Mouse (Mus musculus) testis, adult 2 months (tissue): ENCODE measurements around the gene Mier3. TPM values are rescaled to one million over a fixed set of nuclear protein-coding genes. Genes with fewer than 3 reads are reported as not detected.

Experiments used
- H3K27ac ChIP-seq: fragments of 200-500 bp; 2 replicates; pipeline ENCODE4 v1.5.1; 2012; ENCODE audit warnings: low read depth, low read length; ENCODE audit not compliant: control insufficient read depth, insufficient read depth
- H3K27me3 ChIP-seq: fragments of 200-500 bp; 2 replicates; pipeline ENCODE4 v1.6.1; 2012; ENCODE audit warnings: mild to moderate bottlenecking, low read length, moderate library complexity; ENCODE audit not compliant: control insufficient read depth, insufficient read depth
- H3K36me3 ChIP-seq: fragments of 200-500 bp; 2 replicates; pipeline ENCODE4 v1.6.1; 2012; ENCODE audit warnings: mild to moderate bottlenecking, low read length; ENCODE audit not compliant: control insufficient read depth, insufficient read depth
- H3K4me1 ChIP-seq: fragments of 200-500 bp; 2 replicates; pipeline ENCODE4 v1.6.1; 2012; ENCODE audit warnings: low read length; ENCODE audit not compliant: control insufficient read depth, insufficient read depth
- H3K4me3 ChIP-seq: fragments of 200-500 bp; 2 replicates; pipeline ENCODE4 v1.5.1; 2012; ENCODE audit warnings: low read depth, mild to moderate bottlenecking, low read length, moderate library complexity, mixed read lengths; ENCODE audit not compliant: control insufficient read depth
- CTCF ChIP-seq: fragments of 200-500 bp; IDR thresholded peaks from 2 replicates; pipeline ENCODE4 v1.5.1; 2012; ENCODE audit warnings: low read depth, mild to moderate bottlenecking, inconsistent platforms, low read length, moderate library complexity; ENCODE audit not compliant: control insufficient read depth, insufficient read depth, insufficient replicate concordance
- POLR2A ChIP-seq: fragments of 200-500 bp; IDR thresholded peaks from 2 replicates; pipeline ENCODE4 v1.6.1; 2012; ENCODE audit warnings: low read depth, mild to moderate bottlenecking, inconsistent platforms, low read length, moderate library complexity; ENCODE audit not compliant: control insufficient read depth
- polyA plus RNA-seq: library from polyadenylated mRNA; depleted of rRNA; stranded (reverse); fragments of >200 nt; gene quantifications from 2 replicates; pipeline ENCODE4 v1.2.3, GENCODE M21; 2012; rRNA removed

Gene Mier3
- polyA plus RNA-seq = 19.2 and 23.9 TPM in 2 replicates

- TF ChIP-seq CTCF (no peak), POLR2A (no peak)
- Histone ChIP-seq H3K4me3 (no peak within 1 kb of the TSS), H3K27me3 (no peaks in the 10 kb centered on the region), H3K27ac (no peak within 1 kb of the TSS), H3K36me3 (no peaks in the 10 kb centered on the region), H3K4me1 (no peaks in the 10 kb centered on the region; the same call in 1 of the 2 replicates)
Observed at GRCm38 (mm10) chr13:111680679-111681078, at the start of gene Mier3. Gene Mier3 (plus strand): TSS chr13:111680979.

GRCm38 (mm10) chr13:111634163-111635160 is 46.3 kb upstream of the Mier3 start:
- Histone ChIP-seq H3K27me3 (no peaks in the 10 kb centered on the region), H3K27ac (no peak overlapping the region), H3K4me3 (no peak overlapping the region), H3K4me1 (no peaks in the 10 kb centered on the region), H3K36me3 (no peaks in the 10 kb centered on the region)
- TF ChIP-seq CTCF (no peak), POLR2A (no peak)

DNA sequence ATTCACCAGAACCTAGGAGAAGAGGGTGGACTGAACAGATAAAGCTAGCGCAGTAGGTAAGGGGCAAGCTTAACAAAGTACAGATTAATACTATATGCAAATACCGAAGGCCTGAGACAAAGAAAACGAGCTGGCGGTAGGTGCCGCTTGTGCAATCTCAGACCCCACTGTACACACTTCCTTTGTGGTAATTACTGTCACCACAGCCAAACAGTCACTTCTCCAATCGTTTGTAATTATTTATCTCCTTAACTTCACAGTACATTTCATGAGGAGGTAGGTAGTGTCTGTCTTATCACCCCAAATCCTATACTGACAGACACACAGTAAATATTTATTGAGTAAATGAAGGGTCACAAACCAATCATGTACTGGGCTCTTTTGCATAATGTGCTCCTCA is 40.5 kb upstream of the Mier3 start:
- Histone ChIP-seq H3K4me1 (no peaks in the 10 kb centered on the region), H3K36me3 (no peaks in the 10 kb centered on the region), H3K27ac (no peak overlapping the region), H3K4me3 (no peak overlapping the region), H3K27me3 (no peaks in the 10 kb centered on the region)
- TF ChIP-seq POLR2A = no peak
- no peak for TF ChIP-seq CTCF

DNA sequence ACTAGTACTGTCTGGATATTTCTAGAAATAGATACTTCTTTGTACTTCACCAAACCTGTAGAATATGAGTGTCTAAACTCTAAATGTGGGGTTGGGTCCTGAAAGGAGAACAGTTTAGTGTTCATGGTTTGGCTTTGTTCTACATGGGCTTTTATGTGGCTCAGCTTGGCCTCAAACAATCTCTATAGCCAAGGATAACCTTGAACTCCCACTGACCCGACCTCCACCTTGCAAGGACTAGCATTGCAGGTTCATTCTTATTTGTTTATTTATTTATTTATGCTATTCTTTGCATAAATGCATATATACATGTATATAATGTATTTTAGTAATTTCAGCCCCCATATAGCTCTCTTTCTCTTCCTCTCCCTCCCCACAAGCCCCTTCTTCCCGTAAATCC is 37.1 kb upstream of the Mier3 start:
- TF ChIP-seq CTCF (no peak), POLR2A (no peak)
- Histone ChIP-seq H3K36me3 (no peaks in the 10 kb centered on the region), H3K4me3 (no peak overlapping the region), H3K27me3 (no peaks in the 10 kb centered on the region), H3K4me1 (no peaks in the 10 kb centered on the region), H3K27ac (no peak overlapping the region)

DNA sequence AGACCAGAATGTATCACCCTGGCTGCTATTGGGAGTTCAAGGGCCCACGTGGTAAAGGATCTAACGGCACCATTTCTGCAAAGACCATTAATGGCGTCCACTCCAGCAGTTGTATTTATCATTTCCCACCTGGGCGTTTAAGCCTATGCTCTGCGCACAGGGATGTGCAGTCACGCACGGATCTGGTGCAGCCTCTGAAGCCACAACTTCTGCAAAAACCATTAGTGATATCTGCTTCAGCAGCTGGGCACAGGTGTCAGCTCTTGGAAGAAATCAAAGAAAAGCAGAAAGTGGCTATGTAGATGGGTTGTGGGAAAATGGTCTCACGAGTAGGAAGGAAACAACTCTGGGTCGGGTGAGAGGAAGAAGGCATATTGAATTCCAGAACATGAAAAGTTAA is 34.6 kb upstream of the Mier3 start:
- Histone ChIP-seq H3K36me3 (no peaks in the 10 kb centered on the region), H3K27me3 (no peaks in the 10 kb centered on the region), H3K4me3 (no peak overlapping the region), H3K4me1 (no peaks in the 10 kb centered on the region), H3K27ac (no peak overlapping the region)
- TF ChIP-seq POLR2A = no peak
- TF ChIP-seq CTCF = no peak

- H3K4me1 ChIP-seq = no peaks in the 10 kb centered on the region
- TF ChIP-seq CTCF = no peak
- TF ChIP-seq POLR2A = no peak
- no peaks in the 10 kb centered on the region for H3K27me3 ChIP-seq
- H3K27ac ChIP-seq = no peak overlapping the region
- no peak overlapping the region for H3K4me3 ChIP-seq
- no peaks in the 10 kb centered on the region for H3K36me3 ChIP-seq
Observed at GRCm38 (mm10) chr13:111647279-111647678, 33.5 kb upstream of the Mier3 start.

DNA sequence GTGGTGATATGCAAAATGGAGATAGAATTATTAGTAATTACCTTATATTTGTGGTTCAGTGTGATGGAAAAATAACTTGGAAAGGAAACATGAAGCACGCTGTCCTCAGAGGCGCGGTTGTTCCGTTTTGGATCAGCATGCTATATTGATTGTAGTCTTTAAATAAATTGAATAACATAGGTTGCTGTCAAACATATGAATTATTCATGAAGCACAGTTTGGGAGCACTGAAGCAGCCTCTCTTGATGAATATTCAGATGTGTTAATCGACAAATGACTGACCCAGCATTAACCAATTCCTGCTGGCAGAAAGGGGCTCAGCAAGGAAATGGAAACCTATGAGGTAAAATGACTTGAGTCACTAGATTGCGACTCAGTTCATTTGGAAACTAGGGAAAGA is 29.8 kb upstream of the Mier3 start:
- no peak overlapping the region for H3K27ac ChIP-seq
- TF ChIP-seq CTCF (no peak), POLR2A (no peak)
- H3K27me3 ChIP-seq = no peaks in the 10 kb centered on the region
- no peak overlapping the region for H3K4me3 ChIP-seq
- no peaks in the 10 kb centered on the region for H3K4me1 ChIP-seq
- H3K36me3 ChIP-seq = no peaks in the 10 kb centered on the region
